Mouse (Mus musculus) frontal cortex, postnatal 14 days (tissue): ENCODE results near the gene Dohh.

ENCODE experiments used
- DNase-seq, 2 experiments: peaks; one replicate each; pipeline ENCODE4 v3.0.0; 2022; ENCODE audit warnings: low spot score in 2 of 2

Gene Dohh

GRCm38 (mm10) chr10:81417227-81418215 is 33.3 kb downstream of the Dohh start:
- no peak for DNase-seq

GRCm38 (mm10) chr10:81418216-81419070 is 34.2 kb downstream of the Dohh start:
- DNase-seq, result no peak

DNA sequence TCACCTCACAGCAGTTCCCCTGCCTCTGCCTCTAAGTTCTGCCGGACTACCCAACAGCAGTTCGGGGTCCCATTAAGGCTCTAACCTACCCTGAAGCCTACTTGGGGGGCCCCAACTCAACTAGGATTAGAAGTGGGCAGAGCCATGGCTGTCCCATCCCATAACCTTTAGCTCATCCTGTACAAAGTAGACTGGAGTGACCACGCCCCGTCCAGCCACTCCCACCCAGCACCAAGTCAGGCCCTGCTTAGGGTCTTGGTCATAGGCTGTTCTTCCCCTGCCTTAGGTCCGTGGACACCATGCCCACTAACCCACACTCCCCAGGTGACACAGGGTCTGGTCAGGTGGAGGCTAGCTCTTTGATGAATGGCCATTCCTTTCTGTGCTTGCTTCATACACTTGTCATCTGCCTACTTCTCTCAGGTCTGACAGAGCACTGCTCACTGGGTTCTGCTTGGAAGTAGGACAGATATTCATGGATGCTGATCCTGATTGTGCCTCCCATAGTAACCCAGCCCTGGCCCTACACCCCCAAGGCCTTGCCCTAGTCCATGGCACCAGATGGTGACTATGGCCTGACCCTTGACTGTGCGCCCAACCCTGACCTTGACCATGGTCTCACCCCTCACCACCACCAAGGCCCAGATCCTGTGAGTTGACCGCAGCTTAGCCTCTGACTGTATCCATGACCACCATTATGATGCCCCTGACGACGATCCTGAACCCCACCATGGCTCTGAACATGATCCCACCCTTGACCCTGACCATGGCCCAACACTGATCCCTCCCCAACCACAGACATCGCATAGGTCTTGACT is 35.1 kb downstream of the Dohh start:
- peak in 1 of 2 experiments; percentile 1 for DNase-seq

DNA sequence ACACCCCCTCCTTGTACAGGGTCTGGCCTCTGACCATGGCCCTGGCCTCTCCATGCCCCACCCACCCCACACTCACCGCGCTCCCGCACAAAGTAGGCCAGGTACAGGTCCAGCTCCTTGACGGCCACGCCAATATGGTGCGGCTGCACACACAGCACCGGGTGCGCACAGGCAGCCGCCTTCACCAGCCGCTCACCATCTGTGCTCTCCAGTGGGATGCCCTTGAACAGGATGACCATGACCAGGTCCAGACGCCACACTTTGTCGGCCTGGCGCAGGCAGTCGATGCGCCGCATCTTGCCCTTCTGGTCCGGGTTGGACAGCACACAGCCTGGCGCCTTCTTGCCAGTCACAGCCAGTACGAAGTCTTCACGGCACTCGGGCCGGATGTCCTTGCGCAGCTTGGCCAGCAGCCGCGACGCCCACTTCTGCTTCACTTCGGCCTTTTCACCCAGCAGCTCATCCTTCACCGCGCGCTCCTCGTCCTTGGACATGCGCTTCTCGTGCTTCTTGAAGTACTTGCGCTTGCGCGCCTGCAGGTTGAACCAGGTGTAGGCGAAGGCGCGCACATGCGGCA is 36.1 kb downstream of the Dohh start:
- peak; percentile 6 to 15 for DNase-seq

GRCm38 (mm10) chr10:81421041-81421796 is 37.0 kb downstream of the Dohh start:
- DNase-seq, result peak; percentile 2 to 6

DNA sequence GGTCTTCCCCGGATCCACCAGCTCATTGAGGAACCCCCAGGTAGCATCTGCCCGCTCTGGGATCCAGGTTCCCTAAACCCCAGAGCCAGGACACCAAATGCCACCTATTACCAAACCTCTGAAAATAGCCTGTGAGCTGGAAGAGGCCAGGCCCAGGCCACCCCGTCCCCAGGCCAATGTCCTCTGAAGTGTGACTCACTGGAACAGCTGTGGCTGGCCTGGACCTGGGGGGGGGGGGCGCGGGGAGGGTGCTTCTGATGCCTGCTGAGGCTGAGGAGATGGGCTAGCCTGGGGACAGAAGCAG is 37.5 kb downstream of the Dohh start:
- DNase-seq, result peak in 1 of 2 experiments; percentile 3

DNA sequence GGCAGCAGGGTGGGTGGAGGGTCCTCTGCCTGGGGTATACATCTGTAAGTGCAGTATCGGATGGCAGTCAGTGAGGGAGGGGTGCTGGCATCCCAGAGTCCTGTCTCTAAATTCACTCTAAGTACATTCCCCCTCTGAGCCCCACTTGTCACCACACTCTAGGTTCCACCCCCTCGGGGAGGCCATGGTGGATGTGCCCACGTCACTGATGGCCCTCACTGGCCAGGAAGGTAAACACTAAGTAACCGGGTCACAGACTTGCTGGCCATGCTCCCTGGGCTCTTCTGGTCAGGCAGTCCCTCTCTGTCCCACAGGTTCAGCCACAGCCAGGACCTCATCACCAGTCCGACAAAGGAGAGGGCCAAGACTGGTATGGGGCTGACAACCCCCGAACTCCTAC is 38.0 kb downstream of the Dohh start:
- peak; percentile 3 to 8 for DNase-seq

GRCm38 (mm10) chr10:81422661-81423217 is 38.5 kb downstream of the Dohh start:
- peak; percentile 2 to 3 for DNase-seq

DNA sequence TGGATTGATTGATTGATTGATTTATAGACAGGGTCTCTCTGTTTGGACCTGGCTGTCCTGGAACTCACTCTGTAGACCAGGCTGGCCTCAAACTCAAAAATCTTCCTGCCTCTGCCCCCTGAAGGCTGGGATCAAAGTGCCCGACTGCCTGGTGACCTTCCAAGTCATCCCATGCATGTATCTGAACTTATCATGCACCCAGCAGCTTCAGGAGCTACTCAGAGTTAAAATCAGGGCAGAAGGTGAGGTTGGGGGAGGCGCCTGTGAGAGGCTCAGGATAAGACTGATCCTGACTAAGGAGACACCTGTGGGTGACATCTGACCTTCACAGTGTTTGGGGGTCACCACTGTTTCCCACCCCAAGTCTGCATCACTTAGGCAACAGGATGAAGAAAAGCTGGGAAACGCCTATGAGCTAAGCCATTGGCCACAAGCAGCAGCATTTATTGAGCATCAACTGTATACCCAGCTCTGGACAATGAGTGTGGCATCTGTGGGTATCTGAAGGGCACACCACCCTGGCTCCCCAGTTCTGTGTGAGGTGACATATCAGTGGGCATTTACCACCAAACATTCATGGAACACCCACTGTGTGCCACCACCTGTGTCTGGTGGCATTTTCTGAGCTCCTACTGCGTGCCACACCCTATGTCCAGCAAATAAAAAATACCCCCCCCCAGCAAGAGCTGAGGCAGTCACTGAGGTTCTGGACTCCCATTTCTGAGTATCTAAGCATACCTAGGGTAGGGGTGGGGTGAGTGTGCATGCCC is 39.4 kb downstream of the Dohh start:
- DNase-seq, result peak; percentile 2 to 4

GRCm38 (mm10) chr10:81424246-81425051 is 40.2 kb downstream of the Dohh start:
- DNase-seq, result peak; percentile 12 to 17

DNA sequence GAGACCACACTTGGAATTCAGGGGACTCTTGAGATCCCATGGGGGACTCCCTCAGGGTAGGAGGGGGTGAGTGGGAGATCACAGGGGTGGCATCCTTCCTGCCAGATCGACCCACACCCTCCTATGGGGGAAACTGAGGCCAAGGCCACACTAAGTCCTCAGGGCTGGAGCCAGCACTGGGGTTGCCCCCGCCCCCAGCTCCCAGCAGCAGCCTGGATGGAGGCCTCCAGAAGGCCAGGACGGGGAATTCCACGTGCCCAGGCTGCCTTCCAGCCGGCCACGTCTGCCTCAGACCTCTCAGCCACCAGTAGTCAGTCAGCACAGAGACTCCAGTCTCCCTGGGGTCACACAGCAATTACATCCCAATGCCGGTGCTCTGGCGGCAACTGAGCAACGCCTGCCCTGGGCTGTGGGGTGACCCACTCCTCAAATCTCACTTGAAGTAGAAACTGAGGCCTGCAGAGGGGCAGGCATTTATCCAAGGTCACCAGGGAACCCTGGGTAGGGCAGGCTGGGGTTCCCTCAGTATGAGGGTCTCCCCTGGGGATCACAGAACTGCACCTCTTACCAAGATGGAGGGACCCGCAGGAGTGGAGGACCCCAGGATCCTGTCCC is 41.1 kb downstream of the Dohh start:
- peak; percentile 8 to 18 for DNase-seq

- peak; percentile 8 for DNase-seq
These were observed 41.9 kb downstream of the Dohh start for GRCm38 (mm10) chr10:81426081-81426671.

GRCm38 (mm10) chr10:81426897-81427296 is 42.7 kb downstream of the Dohh start:
- DNase-seq, result peak; percentile 31 to 34

DNA sequence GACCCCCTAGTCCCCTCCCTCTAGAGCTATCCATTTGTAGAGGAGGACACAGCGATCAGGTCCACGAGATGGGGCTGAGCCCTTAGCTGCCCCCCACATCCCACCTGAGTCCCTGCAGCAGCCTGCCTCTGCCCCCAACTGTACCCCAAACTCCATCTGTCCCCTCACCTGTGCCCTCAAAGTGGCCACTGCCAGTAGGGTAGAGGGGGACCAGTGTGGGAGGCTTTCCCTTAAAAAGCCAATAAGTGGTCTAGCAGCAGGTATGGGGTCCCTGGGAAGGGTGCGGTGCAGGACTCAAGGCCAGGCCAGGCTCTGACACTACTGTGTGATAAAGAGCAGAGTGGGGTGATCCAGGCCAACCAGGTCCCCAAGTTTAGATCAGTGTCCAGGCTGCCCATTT is 43.1 kb downstream of the Dohh start:
- peak in 1 of 2 experiments; percentile 3 for DNase-seq

DNA sequence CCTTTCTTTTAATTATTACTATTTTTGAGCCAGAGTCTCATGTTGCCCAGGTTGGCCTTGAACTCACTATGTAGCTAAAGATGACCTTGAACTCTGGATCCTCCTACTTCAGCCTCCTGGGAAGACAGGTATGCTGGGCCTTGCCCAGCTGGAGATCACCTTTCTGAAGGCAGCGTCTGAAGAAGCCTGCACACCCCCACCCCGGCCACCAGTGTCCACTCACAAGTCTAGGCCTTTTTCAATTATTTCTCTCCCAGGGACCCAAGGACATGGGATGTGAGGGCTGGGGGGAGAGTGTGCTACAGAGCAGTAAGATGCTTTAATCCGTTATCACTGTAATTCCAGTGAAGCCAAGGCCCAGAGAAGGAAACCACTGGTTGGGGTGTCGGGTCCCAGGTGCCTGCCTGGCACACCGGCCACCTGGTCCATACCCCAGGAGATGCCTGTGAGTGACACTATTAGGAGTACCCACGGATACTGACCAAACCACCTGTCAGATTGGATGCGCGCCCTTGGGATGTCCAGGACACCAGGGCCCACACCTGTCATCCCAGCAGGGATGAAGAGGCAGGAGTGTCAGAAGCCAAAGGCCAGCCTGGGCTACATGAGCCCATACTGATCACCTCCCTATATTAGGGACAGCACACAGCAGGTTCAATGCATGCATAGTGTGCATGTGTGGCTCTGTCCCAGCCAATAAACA is 43.7 kb downstream of the Dohh start:
- peak; percentile 11 to 22 for DNase-seq

- DNase-seq, result peak in 1 of 2 experiments; percentile 4
These were observed 44.3 kb downstream of the Dohh start for GRCm38 (mm10) chr10:81428507-81428870.

GRCm38 (mm10) chr10:81429092-81429491 is 44.9 kb downstream of the Dohh start:
- peak; percentile 9 to 14 for DNase-seq
